Mouse (Mus musculus) heart, adult 11 months (tissue): ENCODE results near the gene Bckdhb.
"Not testable (repeated sequence)": the region's sequence is repeated elsewhere in the genome, so short reads cannot be mapped to it uniquely, and the experiment has no call there.

Source experiments
- DNase-seq: peaks from one replicate; pipeline ENCODE4 v3.0.0; 2022

The Bckdhb gene

GRCm38 (mm10) chr9:83924878-83925687, at the start of gene Bckdhb:
Bckdhb (plus strand) TSS chr9:83925145.
- DNase-seq = peak; percentile 100

DNA sequence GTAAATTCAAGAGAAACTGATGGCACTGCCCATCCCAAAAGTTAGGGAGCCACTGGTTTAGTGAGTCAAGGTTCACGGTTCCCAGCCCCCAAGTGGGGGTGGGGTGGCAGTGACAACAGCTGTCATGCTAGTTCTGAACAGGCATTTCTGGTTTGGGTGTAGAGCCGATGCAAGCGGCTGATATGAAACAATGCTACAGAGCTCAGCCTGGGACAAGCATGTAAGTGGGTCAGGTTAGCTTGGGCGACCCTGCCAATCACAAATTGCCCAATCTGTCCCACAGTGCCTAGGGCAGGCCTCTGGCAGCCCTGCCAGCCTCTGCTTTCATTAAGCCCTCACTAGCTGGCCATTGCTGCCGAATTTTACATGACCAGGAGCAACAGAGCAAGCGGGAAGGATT, 42.8 kb upstream of the Bckdhb start:
- DNase-seq = peak; percentile 77

DNA sequence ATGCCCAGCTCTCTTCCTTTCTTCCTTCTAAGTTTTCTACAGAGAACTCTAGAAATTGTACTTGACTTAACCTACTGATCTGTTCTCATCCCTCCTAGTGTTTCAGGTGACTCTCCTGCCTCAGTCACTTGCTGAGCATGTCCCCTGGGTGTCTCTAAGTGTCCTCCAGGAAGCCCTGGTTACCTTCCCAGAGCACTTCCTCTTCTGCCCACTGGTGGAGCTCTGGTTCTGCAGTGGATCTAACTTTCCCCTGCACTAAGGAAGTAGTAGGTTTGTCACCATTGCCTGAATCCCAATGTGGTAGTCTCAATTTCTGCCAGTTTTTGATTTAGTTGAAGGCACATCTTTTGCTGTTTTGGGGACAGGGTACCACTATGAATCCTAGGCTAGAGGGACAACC, 38.8 kb upstream of the Bckdhb start:
- DNase-seq = no peak

DNA sequence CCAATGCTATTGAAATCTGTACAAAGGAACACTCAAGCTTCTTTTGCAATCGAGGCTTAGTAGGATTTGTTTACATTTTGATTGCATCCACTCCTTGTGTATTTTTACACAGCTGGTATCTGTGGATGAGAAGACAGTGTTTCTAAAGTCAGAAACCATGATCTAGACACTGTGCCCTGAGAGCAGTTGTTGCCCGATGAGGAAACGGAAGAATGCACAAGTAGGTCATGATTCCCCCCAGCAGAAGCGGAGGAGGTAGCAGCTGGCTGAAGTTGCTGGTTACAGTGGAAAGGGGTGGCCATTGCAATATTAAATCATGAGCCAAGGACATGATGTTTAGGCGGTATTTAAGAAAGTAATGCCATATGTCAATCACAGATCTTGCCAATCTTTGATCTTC, 36.7 kb upstream of the Bckdhb start:
- no peak for DNase-seq

- peak; percentile 68 for DNase-seq
Measured at GRCm38 (mm10) chr9:83893073-83893472, 31.9 kb upstream of the Bckdhb start.

DNA sequence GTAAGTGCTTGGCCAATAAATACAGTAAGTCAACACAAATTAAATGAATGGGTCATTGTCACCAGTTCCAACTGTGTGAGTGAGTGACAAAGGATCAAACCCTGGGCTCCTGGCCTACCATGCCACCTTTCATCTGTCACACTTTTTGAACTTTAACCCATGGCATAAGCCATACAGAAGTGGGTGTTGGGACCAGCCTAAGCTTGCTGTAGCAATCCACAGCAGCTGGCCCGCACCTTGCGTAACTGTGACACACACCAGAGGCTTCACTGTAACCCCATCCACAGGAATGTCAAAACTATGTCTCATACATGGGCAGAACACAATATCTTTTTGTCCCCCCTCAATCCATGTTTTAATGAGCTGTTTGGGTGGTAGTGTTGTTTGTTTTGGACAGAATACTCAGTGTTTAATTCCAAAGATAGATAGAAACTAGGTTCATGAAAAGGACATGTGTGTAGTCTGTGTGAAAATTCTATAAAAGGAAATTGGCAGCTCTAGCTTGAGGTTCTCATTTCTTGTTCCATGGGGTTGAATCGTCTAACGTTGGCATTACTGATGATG, 31.1 kb upstream of the Bckdhb start:
- DNase-seq = peak; percentile 57

- DNase-seq = peak; percentile 63
Measured at GRCm38 (mm10) chr9:83902086-83902485, 22.9 kb upstream of the Bckdhb start.

DNA sequence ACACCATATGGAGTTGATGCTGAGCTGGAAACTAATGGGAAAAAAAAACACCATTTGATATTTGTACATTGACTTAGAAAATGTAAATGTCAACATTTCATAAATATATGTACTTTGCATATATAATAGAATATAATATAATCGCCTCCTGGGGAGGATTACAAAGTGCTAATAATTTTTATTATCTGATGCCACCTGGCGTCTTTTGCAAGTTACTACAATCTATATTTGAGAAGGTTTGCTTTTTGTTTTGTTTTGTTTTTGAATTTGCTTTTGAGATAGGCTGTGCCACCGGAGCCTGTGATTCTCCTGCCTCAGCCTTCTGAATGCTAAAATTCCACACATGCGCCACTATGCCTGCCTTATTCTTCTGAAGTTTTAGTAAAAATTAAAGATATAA, 19.1 kb upstream of the Bckdhb start:
- peak; percentile 28 for DNase-seq

DNA sequence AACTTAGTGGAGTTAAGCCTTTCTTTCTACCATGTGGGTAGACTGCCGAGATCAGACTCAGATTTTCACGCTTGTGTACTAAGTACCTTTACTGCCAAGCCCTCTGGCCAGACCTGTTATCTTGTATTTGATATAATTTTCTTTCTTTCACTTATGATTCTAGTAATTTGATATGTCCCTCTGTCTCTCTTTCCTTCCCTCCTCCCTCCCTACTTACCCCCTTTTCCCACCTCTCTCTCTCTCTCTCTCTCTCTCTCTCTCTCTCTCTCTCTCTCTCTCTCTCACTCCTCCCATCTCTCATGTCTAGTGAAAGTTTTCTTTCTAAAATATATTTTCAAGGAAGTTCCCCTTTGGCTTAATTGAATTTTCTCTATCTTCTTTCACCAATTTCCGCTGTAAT, 17.9 kb upstream of the Bckdhb start:
- no peak for DNase-seq

DNA sequence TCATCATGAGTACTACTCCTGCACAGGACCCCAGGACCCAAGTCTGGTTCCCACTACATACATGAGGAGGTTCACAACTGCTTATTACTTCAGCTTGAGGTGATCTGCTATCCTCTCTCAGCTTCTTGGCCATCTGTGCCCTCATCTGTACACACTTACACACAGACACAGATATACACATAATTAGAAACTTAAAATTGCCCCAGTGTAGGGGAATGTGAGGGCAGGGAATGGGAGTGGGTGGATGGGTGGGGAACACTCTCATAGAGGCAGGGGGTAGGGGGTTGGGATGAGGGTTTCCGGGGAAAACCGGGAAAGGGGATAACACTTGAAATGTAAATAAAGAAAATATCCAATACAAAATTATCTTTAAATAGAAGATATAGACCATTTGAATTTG, 15.1 kb upstream of the Bckdhb start:
- peak; percentile 58 for DNase-seq

DNA sequence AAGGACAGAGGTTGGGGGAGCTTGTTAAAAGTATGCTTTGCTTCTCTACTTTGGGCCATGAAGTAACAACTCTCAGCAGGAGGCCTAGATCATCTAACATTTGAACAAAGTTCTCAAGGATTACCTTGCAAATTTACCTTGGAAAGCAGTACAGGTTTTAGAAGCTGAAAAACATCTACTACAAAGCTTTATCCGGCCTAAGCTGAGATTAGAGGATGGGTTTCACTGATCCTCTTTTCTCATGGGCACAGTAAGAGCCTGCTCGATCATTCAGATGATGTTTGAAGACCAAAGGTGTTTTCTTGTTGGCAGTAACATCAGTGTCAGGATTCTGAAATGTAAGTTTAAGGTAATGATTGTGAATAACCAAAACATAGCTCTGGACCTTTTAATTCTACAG, 14.0 kb upstream of the Bckdhb start:
- no peak for DNase-seq

- DNase-seq = peak; percentile 70
Measured at GRCm38 (mm10) chr9:83922076-83922475, 2.9 kb upstream of the Bckdhb start.

- DNase-seq = peak; percentile 84
Measured at GRCm38 (mm10) chr9:83924356-83924755, 589 bp upstream of the Bckdhb start.

GRCm38 (mm10) chr9:83925688-83926041, 720 bp downstream of the Bckdhb start:
- DNase-seq = peak; percentile 66

GRCm38 (mm10) chr9:83926302-83926701, 1.4 kb downstream of the Bckdhb start:
- DNase-seq = peak; percentile 25

DNA sequence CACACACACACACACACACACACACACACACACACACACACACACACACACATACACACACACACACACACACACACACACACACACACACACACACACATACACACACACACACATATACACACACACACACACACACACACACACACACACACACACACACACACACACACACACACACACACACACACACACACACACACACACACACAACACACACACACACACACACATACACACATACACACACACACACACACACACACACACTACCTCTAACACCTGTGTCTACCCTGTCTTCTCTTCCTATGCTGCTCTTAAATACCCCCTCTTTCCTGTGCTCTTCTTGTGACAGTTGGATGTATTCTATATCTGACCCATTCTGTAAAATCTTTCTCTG, 14.6 kb downstream of the Bckdhb start:
- DNase-seq = not testable (repeated sequence)

DNA sequence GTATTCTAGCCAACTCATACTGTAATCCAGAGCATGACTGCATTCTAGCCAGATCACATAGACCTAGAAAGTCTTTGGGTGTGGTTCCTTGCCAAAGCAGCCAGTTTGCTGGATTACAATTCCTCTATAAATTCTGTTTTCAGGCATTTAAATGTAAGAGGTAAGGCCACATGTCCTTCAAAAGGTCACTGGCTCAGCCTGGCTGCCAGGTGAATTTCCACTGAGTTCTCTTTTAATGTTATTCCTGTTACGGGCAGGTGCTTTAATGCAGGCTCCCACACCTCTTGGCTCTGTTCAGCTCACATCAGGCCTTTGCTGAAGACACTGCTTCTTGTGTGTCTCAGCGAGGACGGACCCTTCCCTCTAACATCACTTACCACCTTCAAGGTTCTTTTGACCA, 15.1 kb downstream of the Bckdhb start:
- peak; percentile 78 for DNase-seq

GRCm38 (mm10) chr9:83940537-83941363, 15.8 kb downstream of the Bckdhb start:
- peak; percentile 82 for DNase-seq

DNA sequence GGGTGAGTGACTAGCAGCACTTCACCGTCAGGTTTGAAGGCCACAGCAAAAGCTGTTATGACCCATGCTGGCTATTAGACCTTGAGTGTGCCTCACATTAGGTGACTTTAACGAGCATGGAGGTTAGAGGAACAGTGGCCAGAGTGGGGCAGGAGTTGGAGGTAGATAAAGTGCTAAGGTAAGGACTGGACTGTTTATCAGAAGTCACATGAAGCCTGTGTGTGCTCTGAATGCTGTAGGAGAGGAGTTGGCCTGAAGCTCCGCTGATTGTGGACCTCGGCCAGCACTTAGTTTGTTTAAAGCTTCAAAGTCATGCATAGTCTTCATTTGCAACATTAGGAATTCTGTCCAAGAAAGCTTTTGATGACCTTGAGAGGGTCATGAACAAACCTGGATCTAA, 26.4 kb downstream of the Bckdhb start:
- DNase-seq = peak; percentile 83

- DNase-seq = peak; percentile 89
Measured at GRCm38 (mm10) chr9:83956632-83957314, 31.8 kb downstream of the Bckdhb start.

- DNase-seq = peak; percentile 92
Measured at GRCm38 (mm10) chr9:83962098-83963086, 37.4 kb downstream of the Bckdhb start.

- DNase-seq = no peak
Measured at GRCm38 (mm10) chr9:83963296-83963695, 38.4 kb downstream of the Bckdhb start.
